Mouse (Mus musculus) liver, embryonic 11.5 days (tissue): ENCODE data around the gene Olfr1222. TPM values are rescaled to one million over a fixed set of nuclear protein-coding genes. Genes with fewer than 3 reads are reported as not detected.

Experiments used
- ATAC-seq: fragments of 200-750 bp; cut with Nextera tagmentation; replicated peaks from 2 replicates; pipeline ENCODE4 v1.8.0; 2017; ENCODE audit warnings: moderate number of reproducible peaks, mild to moderate bottlenecking, moderate TSS enrichment, moderate library complexity; ENCODE audit not compliant: low FRiP score
- DNase-seq: peaks from one replicate; pipeline ENCODE4 v3.0.0-alpha.2; 2017; ENCODE audit warnings: low spot score
- H3K27ac ChIP-seq: fragments of 300-500 bp; sonication (generic); 2 replicates; pipeline ENCODE4 v1.5.1; 2014; ENCODE audit warnings: mild to moderate bottlenecking, low read depth, low read length, control low read depth
- H3K27me3 ChIP-seq: fragments of 300-500 bp; sonication (generic); replicated peaks from 2 replicates; pipeline ENCODE4 v1.6.1; 2014; ENCODE audit warnings: low read length, mixed read lengths; ENCODE audit not compliant: control insufficient read depth, insufficient read depth
- H3K36me3 ChIP-seq: fragments of 300-500 bp; sonication (generic); 2 replicates; pipeline ENCODE4 v1.6.1; 2014; ENCODE audit warnings: mild to moderate bottlenecking, low read length, moderate library complexity, mixed read lengths; ENCODE audit not compliant: control insufficient read depth, insufficient read depth
- H3K4me1 ChIP-seq: fragments of 300-500 bp; sonication (generic); replicated peaks from 2 replicates; pipeline ENCODE4 v1.6.1; 2014; ENCODE audit warnings: low read length, mixed read lengths; ENCODE audit not compliant: control insufficient read depth, insufficient read depth
- H3K4me2 ChIP-seq: fragments of 300-500 bp; sonication (generic); 2 replicates; pipeline ENCODE4 v1.6.1; 2014; ENCODE audit warnings: mild to moderate bottlenecking, control low read depth, moderate library complexity
- H3K4me3 ChIP-seq: fragments of 300-500 bp; sonication (generic); 2 replicates; pipeline ENCODE4 v1.5.1; 2014; ENCODE audit warnings: low read depth, low read length, control low read depth
- H3K9ac ChIP-seq: fragments of 300-500 bp; sonication (generic); 2 replicates; pipeline ENCODE4 v1.6.1; 2014; ENCODE audit warnings: low read depth, low read length, control low read depth
- H3K9me3 ChIP-seq: fragments of 300-500 bp; sonication (generic); 2 replicates; pipeline ENCODE4 v1.6.1; 2016; ENCODE audit warnings: low read length, inconsistent platforms, mixed read lengths; ENCODE audit not compliant: control insufficient read depth
- WGBS: fragments of 180-500 bp; shearing (Covaris S2); extraction: QIAGEN DNeasy Blood & Tissue Kit; methylation state at CpG from one replicate; pipeline ENCODE4 v1.1.7; 2014; 5-methylcytosine and 5-hydroxymethylcytosine counted together
- polyA plus RNA-seq: library from polyadenylated mRNA; unstranded; fragments of >200 nt; fragmentation: Nextera tagmentation; extraction: Ambion mirVana; gene quantifications from 2 replicates; pipeline ENCODE4 v1.2.1, GENCODE M21; 2014

The Olfr1222 gene
- polyA plus RNA-seq, 1 experiment from 2014 or later = not detected

GRCm38 (mm10) chr2:89083413-89083812 lies 49.4 kb downstream of the Olfr1222 start, which contains the start of gene Olfr1219:
Gene Olfr1219 (minus strand): TSS chr2:89083513.
- ATAC-seq = no peak
- H3K27me3 ChIP-seq = no peaks in the 10 kb centered on the region
- no peak for DNase-seq
- no peaks in the 10 kb centered on the region for H3K36me3 ChIP-seq
- H3K4me3 ChIP-seq = no peak within 1 kb of the TSS
- H3K4me1 ChIP-seq = no peaks in the 10 kb centered on the region
- no peak within 1 kb of the TSS for H3K27ac ChIP-seq
- 54% methylated on average over 1 of the region's 1 CpGs for WGBS
- H3K9me3 ChIP-seq = no peaks in the 10 kb centered on the region
- no peak within 1 kb of the TSS for H3K4me2 ChIP-seq
- H3K9ac ChIP-seq = no peak within 1 kb of the TSS

GRCm38 (mm10) chr2:89081487-89081886 lies 51.4 kb downstream of the Olfr1222 start:
- Histone ChIP-seq H3K9ac (no peak overlapping the region), H3K36me3 (no peaks in the 10 kb centered on the region), H3K27ac (no peak overlapping the region), H3K9me3 (no peaks in the 10 kb centered on the region), H3K27me3 (no peaks in the 10 kb centered on the region), H3K4me2 (no peak overlapping the region), H3K4me1 (no peaks in the 10 kb centered on the region), H3K4me3 (no peak overlapping the region)
- DNase-seq = no peak
- ATAC-seq = no peak

Other genes starting within 250 kb of the Olfr1222 start
- gene Olfr1208, start 230.7 kb downstream of the Olfr1222 start, polyA plus RNA-seq = not detected in 2 replicates
- gene Olfr1209, start 217.9 kb downstream of the Olfr1222 start, polyA plus RNA-seq = not detected in 2 replicates
- not detected in 2 replicates for gene Olfr1211, start 194.9 kb downstream of the Olfr1222 start, polyA plus RNA-seq
- not detected in 2 replicates for gene Olfr1212, start 179.1 kb downstream of the Olfr1222 start, polyA plus RNA-seq
- gene Gm13762, start 152.8 kb downstream of the Olfr1222 start, polyA plus RNA-seq = not detected in 2 replicates
- not detected in 2 replicates for gene Olfr1214, start 140.4 kb downstream of the Olfr1222 start, polyA plus RNA-seq
- not detected in 2 replicates for gene Olfr1215, start 126.1 kb downstream of the Olfr1222 start, polyA plus RNA-seq
- gene Olfr1216, start 114.7 kb downstream of the Olfr1222 start, polyA plus RNA-seq = not detected in 2 replicates
- gene Olfr1217, start 101.0 kb downstream of the Olfr1222 start, polyA plus RNA-seq = not detected in 2 replicates
- gene Olfr1218, start 71.9 kb downstream of the Olfr1222 start, polyA plus RNA-seq = not detected in 2 replicates
- gene Olfr1219, start 49.5 kb downstream of the Olfr1222 start, polyA plus RNA-seq = not detected in 2 replicates
- gene Olfr1220, start 26.2 kb downstream of the Olfr1222 start, polyA plus RNA-seq = not detected in 2 replicates
- not detected in 2 replicates for gene Olfr1221, start 15.8 kb downstream of the Olfr1222 start, polyA plus RNA-seq
- gene Olfr1223, start 18.5 kb upstream of the Olfr1222 start, polyA plus RNA-seq = not detected in 2 replicates
- not detected in 2 replicates for gene Olfr1224-ps1, start 31.0 kb upstream of the Olfr1222 start, polyA plus RNA-seq
- gene Olfr1225, start 41.6 kb upstream of the Olfr1222 start, polyA plus RNA-seq = not detected in 2 replicates
- not detected in 2 replicates for gene Olfr1226, start 67.0 kb upstream of the Olfr1222 start, polyA plus RNA-seq
- not detected in 2 replicates for gene Olfr1228, start 121.0 kb upstream of the Olfr1222 start, polyA plus RNA-seq
- not detected in 2 replicates for gene Olfr1229, start 155.0 kb upstream of the Olfr1222 start, polyA plus RNA-seq
- gene Olfr1230, start 164.2 kb upstream of the Olfr1222 start, polyA plus RNA-seq = not detected in 2 replicates
- gene Olfr1231, start 174.0 kb upstream of the Olfr1222 start, polyA plus RNA-seq = not detected in 2 replicates
- gene Olfr1232, start 196.6 kb upstream of the Olfr1222 start, polyA plus RNA-seq = not detected in 2 replicates
- not detected in 2 replicates for gene Olfr1233, start 209.3 kb upstream of the Olfr1222 start, polyA plus RNA-seq
- not detected in 2 replicates for gene Olfr1234, start 231.8 kb upstream of the Olfr1222 start, polyA plus RNA-seq